Mouse (Mus musculus) brain, embryonic 14.5 days (tissue): Measurements from ENCODE around the gene Purb.

Source experiments
- CTCF ChIP-seq: fragments of 200-500 bp; IDR thresholded peaks from 2 replicates; pipeline ENCODE4 v1.5.1; 2012; ENCODE audit warnings: inconsistent platforms, mild to moderate bottlenecking, moderate library complexity, borderline replicate concordance; ENCODE audit not compliant: insufficient read depth, insufficient read length; ENCODE audit errors: extremely low read depth
- POLR2A ChIP-seq: fragments of 200-500 bp; IDR thresholded peaks from 2 replicates; pipeline ENCODE4 v1.6.1; 2012; ENCODE audit warnings: mild to moderate bottlenecking, inconsistent platforms, borderline replicate concordance; ENCODE audit not compliant: poor library complexity, insufficient read depth, insufficient read length, severe bottlenecking; ENCODE audit errors: extremely low read depth

- no peak for TF ChIP-seq CTCF
- no peak for TF ChIP-seq POLR2A
These were observed 32.6 kb downstream of the Purb start for GRCm38 (mm10) chr11:6443102-6443501.
